Mouse (Mus musculus) liver, embryonic 13.5 days (tissue): Measurements from ENCODE around the gene Pde11a. TPM values are rescaled to one million over a fixed set of nuclear protein-coding genes. Genes with fewer than 3 reads are reported as not detected.

Source experiments
- ATAC-seq: fragments of 200-750 bp; cut with Nextera tagmentation; 2 replicates; pipeline ENCODE4 v1.8.0; 2017; ENCODE audit warnings: low read depth, mild to moderate bottlenecking, moderate number of reproducible peaks, moderate library complexity
- DNase-seq: peaks from one replicate; pipeline ENCODE4 v3.0.0; 2022
- H3K27ac ChIP-seq: fragments of 300-500 bp; sonication (generic); 2 replicates; pipeline ENCODE4 v1.5.1; 2015; ENCODE audit warnings: moderate library complexity, mild to moderate bottlenecking, inconsistent platforms
- H3K27me3 ChIP-seq: fragments of 300-500 bp; sonication (generic); 2 replicates; pipeline ENCODE4 v1.6.1; 2015; ENCODE audit warnings: mild to moderate bottlenecking, inconsistent platforms
- H3K36me3 ChIP-seq: fragments of 300-500 bp; sonication (generic); 2 replicates; pipeline ENCODE4 v1.6.1; 2015; ENCODE audit warnings: mild to moderate bottlenecking, inconsistent platforms
- H3K4me1 ChIP-seq: fragments of 300-500 bp; sonication (generic); replicated peaks from 2 replicates; pipeline ENCODE4 v1.6.1; 2015; ENCODE audit warnings: inconsistent platforms
- H3K4me2 ChIP-seq: fragments of 300-500 bp; sonication (generic); 2 replicates; pipeline ENCODE4 v1.6.1; 2015; ENCODE audit warnings: inconsistent platforms, mild to moderate bottlenecking, moderate library complexity
- H3K4me3 ChIP-seq: fragments of 300-500 bp; sonication (generic); replicated peaks from 2 replicates; pipeline ENCODE4 v1.5.1; 2015; ENCODE audit warnings: mild to moderate bottlenecking, inconsistent platforms
- H3K9ac ChIP-seq: fragments of 300-500 bp; sonication (generic); 2 replicates; pipeline ENCODE4 v1.6.1; 2015; ENCODE audit warnings: mild to moderate bottlenecking, inconsistent platforms
- H3K9me3 ChIP-seq: fragments of 300-500 bp; sonication (generic); replicated peaks from 2 replicates; pipeline ENCODE4 v1.6.1; 2016; ENCODE audit warnings: inconsistent platforms
- WGBS: fragments of 180-500 bp; shearing (Covaris S2); methylation state at CpG from one replicate; pipeline ENCODE4 v1.1.7; 2015; ENCODE audit not compliant: insufficient replicate concordance; 5-methylcytosine and 5-hydroxymethylcytosine counted together
- polyA plus RNA-seq: library from polyadenylated mRNA; unstranded; fragments of >200 nt; fragmentation: Nextera tagmentation; extraction: Ambion mirVana; gene quantifications from 2 replicates; pipeline ENCODE4 v1.2.1, GENCODE M21; 2015

Gene Pde11a
- polyA plus RNA-seq, 1 experiment from 2014 or later = not detected

- Histone ChIP-seq H3K4me2 (peak overlapping the region; percentile 55), H3K4me3 (peak overlapping the region; percentile 17), H3K27me3 (no peaks in the 10 kb centered on the region), H3K4me1 (peaks cover 12% of the 10 kb centered on the region), H3K27ac (no peak overlapping the region), H3K9ac (0 out of 2 replicates have a peak overlapping the region, but pooled peaks have one; percentile 13), H3K9me3 (no peaks in the 10 kb centered on the region), H3K36me3 (no peaks in the 10 kb centered on the region)
- ATAC-seq (no peak), DNase-seq (peak; percentile 22)
- 12% methylated on average over 14 of the region's 14 CpGs for WGBS
These were observed 374.1 kb downstream of the Pde11a start for GRCm38 (mm10) chr2:75964512-75964911.

- no peaks in the 10 kb centered on the region for H3K36me3 ChIP-seq
- peak overlapping the region; percentile 17 for H3K4me3 ChIP-seq
- no peak overlapping the region for H3K27ac ChIP-seq
- no peak overlapping the region for H3K9ac ChIP-seq
- ATAC-seq (no peak), DNase-seq (no peak)
- peak overlapping the region; percentile 55 for H3K4me2 ChIP-seq
- WGBS = 46% methylated on average over 5 of the region's 5 CpGs
- peaks cover 12% of the 10 kb centered on the region for H3K4me1 ChIP-seq
- H3K9me3 ChIP-seq = no peaks in the 10 kb centered on the region
- H3K27me3 ChIP-seq = no peaks in the 10 kb centered on the region
These were observed 374.5 kb downstream of the Pde11a start for GRCm38 (mm10) chr2:75964051-75964450.

- no peak for DNase-seq
- Histone ChIP-seq H3K4me1 (peaks cover 12% of the 10 kb centered on the region), H3K36me3 (no peaks in the 10 kb centered on the region), H3K4me3 (no peak overlapping the region), H3K27me3 (no peaks in the 10 kb centered on the region), H3K9ac (no peak overlapping the region), H3K27ac (no peak overlapping the region), H3K9me3 (no peaks in the 10 kb centered on the region), H3K4me2 (no peak overlapping the region)
- 77% methylated on average over 10 of the region's 10 CpGs for WGBS
- ATAC-seq = no peak
These were observed 375.2 kb downstream of the Pde11a start for GRCm38 (mm10) chr2:75963211-75963840.

- no peaks in the 10 kb centered on the region for H3K9me3 ChIP-seq
- H3K27me3 ChIP-seq = no peaks in the 10 kb centered on the region
- 52% methylated on average over 15 of the region's 15 CpGs for WGBS
- H3K36me3 ChIP-seq = no peaks in the 10 kb centered on the region
- no peak overlapping the region for H3K4me3 ChIP-seq
- ATAC-seq (peak; percentile 43; the same call in 1 of the 2 replicates), DNase-seq (no peak)
- H3K9ac ChIP-seq = no peak overlapping the region
- no peak overlapping the region; the same call in 1 of the 2 replicates for H3K27ac ChIP-seq
- peaks cover 12% of the 10 kb centered on the region for H3K4me1 ChIP-seq
- no peak overlapping the region for H3K4me2 ChIP-seq
These were observed 377.9 kb downstream of the Pde11a start for GRCm38 (mm10) chr2:75960366-75961330.

- H3K36me3 ChIP-seq = no peaks in the 10 kb centered on the region
- 42% methylated on average over 15 of the region's 15 CpGs for WGBS
- H3K9ac ChIP-seq = no peak overlapping the region
- ATAC-seq (no peak), DNase-seq (no peak)
- H3K4me1 ChIP-seq = peaks cover 11% of the 10 kb centered on the region
- H3K4me2 ChIP-seq = no peak overlapping the region
- H3K27ac ChIP-seq = no peak overlapping the region; the same call in 1 of the 2 replicates
- no peaks in the 10 kb centered on the region for H3K9me3 ChIP-seq
- H3K27me3 ChIP-seq = no peaks in the 10 kb centered on the region
- H3K4me3 ChIP-seq = no peak overlapping the region
These were observed 378.7 kb downstream of the Pde11a start for GRCm38 (mm10) chr2:75959850-75960365.

- ATAC-seq = no peak
- DNase-seq = no peak
- Histone ChIP-seq H3K9me3 (no peaks in the 10 kb centered on the region), H3K9ac (no peak overlapping the region), H3K27me3 (no peaks in the 10 kb centered on the region), H3K4me3 (no peak overlapping the region), H3K4me1 (peaks cover 5% of the 10 kb centered on the region; the same call in 1 of the 2 replicates), H3K27ac (no peak overlapping the region), H3K36me3 (no peaks in the 10 kb centered on the region), H3K4me2 (no peak overlapping the region)
- 54% methylated on average over 18 of the region's 18 CpGs for WGBS
These were observed 379.3 kb downstream of the Pde11a start for GRCm38 (mm10) chr2:75959183-75959849.

GRCm38 (mm10) chr2:75955709-75956108 is 382.9 kb downstream of the Pde11a start:
- Histone ChIP-seq H3K4me1 (no peaks in the 10 kb centered on the region), H3K4me3 (no peak overlapping the region), H3K27me3 (no peaks in the 10 kb centered on the region), H3K9me3 (no peaks in the 10 kb centered on the region), H3K27ac (no peak overlapping the region), H3K36me3 (no peaks in the 10 kb centered on the region), H3K9ac (no peak overlapping the region), H3K4me2 (no peak overlapping the region)
- WGBS = 55% methylated on average over 14 of the region's 14 CpGs
- DNase-seq = no peak
- ATAC-seq = no peak

- WGBS = 80% methylated on average over 5 of the region's 5 CpGs
These were observed 385.3 kb downstream of the Pde11a start for GRCm38 (mm10) chr2:75953320-75953719.

GRCm38 (mm10) chr2:75950685-75951084 is 387.9 kb downstream of the Pde11a start:
- Histone ChIP-seq H3K27me3 (no peaks in the 10 kb centered on the region), H3K36me3 (no peaks in the 10 kb centered on the region), H3K4me3 (no peak overlapping the region), H3K9me3 (no peaks in the 10 kb centered on the region), H3K4me1 (no peaks in the 10 kb centered on the region), H3K27ac (no peak overlapping the region), H3K9ac (no peak overlapping the region), H3K4me2 (no peak overlapping the region)
- DNase-seq = no peak
- ATAC-seq = no peak
- 76% methylated on average over 8 of the region's 8 CpGs for WGBS

More at GRCm38 (mm10) chr2:75953320-75953719, 385.3 kb downstream of the Pde11a start:
- H3K27ac ChIP-seq = no peak overlapping the region
- no peaks in the 10 kb centered on the region for H3K9me3 ChIP-seq
- H3K36me3 ChIP-seq = no peaks in the 10 kb centered on the region
- no peak overlapping the region for H3K4me3 ChIP-seq
- no peaks in the 10 kb centered on the region for H3K4me1 ChIP-seq
- no peak overlapping the region for H3K9ac ChIP-seq
- ATAC-seq (no peak), DNase-seq (no peak)
- no peaks in the 10 kb centered on the region for H3K27me3 ChIP-seq
- H3K4me2 ChIP-seq = no peak overlapping the region
